Mouse (Mus musculus) 416B (cell line): ENCODE measurements around the gene Gpbar1.
A peak's percentile ranks its signal among the peaks of the same experiment; 100 is the strongest.
"Not testable (repeated sequence)": the region's sequence is repeated elsewhere in the genome, so short reads cannot be mapped to it uniquely, and the experiment has no call there.

Experiments
- DNase-seq: peaks from one replicate; pipeline ENCODE4 v3.0.0; 2011; ENCODE audit warnings: low read depth

Gene Gpbar1

GRCm38 (mm10) chr1:74277883-74278537 lies 340 bp upstream of the Gpbar1 start:
- DNase-seq: no peak

- DNase-seq: no peak
These were observed 638 bp downstream of the Gpbar1 start for GRCm38 (mm10) chr1:74278988-74279387.

- no peak for DNase-seq
These were observed 2.4 kb downstream of the Gpbar1 start for GRCm38 (mm10) chr1:74280591-74281325.

GRCm38 (mm10) chr1:74281372-74281771 lies 3.0 kb downstream of the Gpbar1 start:
- no peak for DNase-seq

GRCm38 (mm10) chr1:74281886-74282285 lies 3.5 kb downstream of the Gpbar1 start:
- DNase-seq: no peak

GRCm38 (mm10) chr1:74282896-74283625 lies 4.7 kb downstream of the Gpbar1 start:
- DNase-seq: no peak

GRCm38 (mm10) chr1:74283686-74284463 lies 5.5 kb downstream of the Gpbar1 start:
- DNase-seq: peak; percentile 74

- peak; percentile 100 for DNase-seq
These were observed 6.3 kb downstream of the Gpbar1 start, which contains the start of the genes Aamp and Pnkd for GRCm38 (mm10) chr1:74284543-74285160. TSS of gene Aamp (minus strand) at chr1:74284738. TSS of gene Pnkd (plus strand) at chr1:74284930.

- DNase-seq: peak; percentile 44
These were observed 7.1 kb downstream of the Gpbar1 start for GRCm38 (mm10) chr1:74285212-74286010.

- DNase-seq: not testable (repeated sequence)
These were observed 8.7 kb downstream of the Gpbar1 start for GRCm38 (mm10) chr1:74286869-74287607.

GRCm38 (mm10) chr1:74288327-74288726 lies 10.0 kb downstream of the Gpbar1 start:
- DNase-seq: no peak

GRCm38 (mm10) chr1:74289248-74289647 lies 10.9 kb downstream of the Gpbar1 start:
- DNase-seq: no peak

GRCm38 (mm10) chr1:74289740-74290139 lies 11.4 kb downstream of the Gpbar1 start:
- DNase-seq: no peak

- DNase-seq: no peak
These were observed 11.8 kb downstream of the Gpbar1 start for GRCm38 (mm10) chr1:74290141-74290540.

- no peak for DNase-seq
These were observed 14.1 kb downstream of the Gpbar1 start for GRCm38 (mm10) chr1:74292331-74293020.

- no peak for DNase-seq
These were observed 15.1 kb downstream of the Gpbar1 start for GRCm38 (mm10) chr1:74293306-74293960.

GRCm38 (mm10) chr1:74294090-74294643 lies 15.8 kb downstream of the Gpbar1 start:
- no peak for DNase-seq

- no peak for DNase-seq
These were observed 16.5 kb downstream of the Gpbar1 start for GRCm38 (mm10) chr1:74294733-74295455.
